ENCODE assay signal across 8 mouse cellular contexts in genomic region chr9:64060033-64060539, GRCm38 (mm10). TPM values are rescaled to one million over a fixed set of nuclear protein-coding genes. Genes with fewer than 3 reads are reported as not detected.
A peak's percentile ranks its signal among the peaks of the same experiment; 100 is the strongest.
DNase-seq lines count a peak whose midpoint lies in the region; ATAC-seq and TF ChIP-seq lines count a peak whose summit lies in the region.

No protein-coding gene starts in this region.

- H3K9ac ChIP-seq in heart, embryonic 15.5 days, result peak overlapping the region; percentile 48

- H3K36me3 ChIP-seq in heart, embryonic 15.5 days, result no peaks in the 10 kb centered on the region

- H3K9me3 ChIP-seq in heart, embryonic 15.5 days (replicated peaks), result no peaks in the 10 kb centered on the region

- no peak overlapping the region for H3K27ac ChIP-seq in gastrocnemius, adult 2 months
- H3K27ac ChIP-seq in heart, embryonic 15.5 days, result peak overlapping the region; percentile 81

- peaks cover 36% of the 10 kb centered on the region for H3K4me1 ChIP-seq in heart, embryonic 15.5 days (replicated peaks)

- H3K4me3 ChIP-seq in gastrocnemius, adult 2 months, result peak overlapping the region; percentile 56
- peak overlapping the region; percentile 29 for H3K4me3 ChIP-seq in heart, embryonic 15.5 days

- WGBS in heart, embryonic 15.5 days, result 2% methylated on average over 30 of the region's 30 CpGs

- DNase-seq in gastrocnemius, adult 2 months, result peak; percentile 34
- no peak for DNase-seq in gastrocnemius, adult 8-10 months (ENCODE audit: low spot score in 2 of 2)
- peak; percentile 70 for DNase-seq in embryo, embryonic 9.5 days (ENCODE audit: extremely low spot score)
- DNase-seq in kidney, postnatal 14 days, result peak; percentile 57
- DNase-seq in lung, postnatal 4 days, result peak; percentile 74 to 84
- DNase-seq in spleen, postnatal 4 days (ENCODE audit: low spot score in 2 of 2), result peak; percentile 76 to 89
- DNase-seq in right cerebral cortex, adult 2 months (ENCODE audit: low spot score in 2 of 2), result no peak

- intact Hi-C loops in gastrocnemius, adult 2 months (cut with DNase I), result no loop called here

- peak overlapping the region; percentile 61 for H3K4me2 ChIP-seq in heart, embryonic 15.5 days

- H3K27me3 ChIP-seq in heart, embryonic 15.5 days, result no peaks in the 10 kb centered on the region

- no peak for TF ChIP-seq CTCF in gastrocnemius, adult 2 months (IDR thresholded peaks at IDR 0.05)

- ATAC-seq in heart, embryonic 15.5 days (replicated peaks; ENCODE audit: insufficient number of reproducible peaks, insufficient read depth, low FRiP score, low read depth), result peak; percentile 82

RNA-seq across cellular contexts. Expression of gene Smad6, which starts 38.2 kb away (rescaled TPM):
- total RNA-seq in gastrocnemius, adult 2 months (2021), result 1 to 10 TPM; 2.2 to 5.7 TPM
- 1 to 10 TPM; 3.2 to 5.1 (median 3.6) TPM for total RNA-seq in gastrocnemius, adult 8-10 months (2022)
- polyA plus RNA-seq in heart, embryonic 15.5 days (2015; fragmentation: Nextera tagmentation; extraction: Ambion mirVana), result 16.4 and 19.8 TPM in 2 replicates

RNA-seq across cellular contexts. Expression of gene Lctl, which starts 56.9 kb away (rescaled TPM):
- total RNA-seq in gastrocnemius, adult 2 months (2021), result under 1 TPM in 1 of 2 experiments, not detected in 1; 0.28 TPM
- total RNA-seq in gastrocnemius, adult 8-10 months (2022), result under 1 TPM in 2 of 4 experiments, not detected in 2; 0.40 to 0.68 TPM
- 0.13 TPM in 1 of 2 replicates, not detected in the other for polyA plus RNA-seq in heart, embryonic 15.5 days (2015; fragmentation: Nextera tagmentation; extraction: Ambion mirVana)

Comparison
In these comparisons a context has a peak if more than half of its experiments do, and no peak if none do; other contexts are left out.
1. DNase-seq: peak in gastrocnemius, adult 2 months (single experiment), embryo, embryonic 9.5 days (single experiment), kidney, postnatal 14 days (single experiment), lung, postnatal 4 days (2 of 2) and spleen, postnatal 4 days (2 of 2); none in gastrocnemius, adult 8-10 months (0 of 2) and right cerebral cortex, adult 2 months (0 of 2).